Mouse (Mus musculus) MEL (cell line): ENCODE measurements around the gene Prkcb. TPM values are rescaled to one million over a fixed set of nuclear protein-coding genes. Genes with fewer than 3 reads are reported as not detected.

ENCODE experiments used
- DNase-seq: peaks from one replicate; pipeline ENCODE4 v3.0.0; 2011; ENCODE audit warnings: low read depth, low spot score
- H3K27ac ChIP-seq: 2 replicates; pipeline ENCODE4 v1.5.1; 2012; ENCODE audit warnings: low read depth, mild to moderate bottlenecking, control low read depth, low read length, moderate library complexity; ENCODE audit not compliant: control insufficient read depth
- H3K27me3 ChIP-seq, 2 experiments: fragments of 150-350 bp in 1 of 2; sonication (generic) in 1 of 2; 2 replicates each; pipeline ENCODE4 v1.6.1; 2012; ENCODE audit warnings: low read length in 2 of 2, mild to moderate bottlenecking in 2 of 2, improper control_type of control experiment in 1 of 2, moderate library complexity in 1 of 2; ENCODE audit not compliant: insufficient read depth in 2 of 2, control insufficient read depth in 1 of 2
- H3K36me3 ChIP-seq, 2 experiments: 2 replicates each; pipeline ENCODE4 v1.6.1; 2012 to 2014; ENCODE audit warnings: low read length in 2 of 2, improper control_type of control experiment in 1 of 2, inconsistent platforms in 1 of 2, mild to moderate bottlenecking in 1 of 2; ENCODE audit not compliant: insufficient read depth in 2 of 2, control insufficient read depth in 1 of 2
- H3K4me1 ChIP-seq, 2 experiments: fragments of 150-350 bp in 1 of 2; sonication (generic) in 1 of 2; 2 replicates each; pipeline ENCODE4 v1.6.1; 2012; ENCODE audit warnings: low read length in 2 of 2, improper control_type of control experiment in 1 of 2, mild to moderate bottlenecking in 1 of 2; ENCODE audit not compliant: insufficient read depth in 2 of 2, control insufficient read depth in 1 of 2
- H3K4me3 ChIP-seq, 2 experiments: fragments of 150-350 bp in 1 of 2; sonication (generic) in 1 of 2; 2 replicates each; pipeline ENCODE4 v1.5.1; 2012; ENCODE audit warnings: low read depth in 2 of 2, low read length in 2 of 2, mild to moderate bottlenecking in 2 of 2, moderate library complexity in 2 of 2, control low read depth in 1 of 2, improper control_type of control experiment in 1 of 2; ENCODE audit not compliant: control insufficient read depth in 1 of 2, insufficient read depth in 1 of 2
- H3K79me2 ChIP-seq: 2 replicates; pipeline ENCODE4 v1.6.1; 2012; ENCODE audit warnings: mild to moderate bottlenecking, low read length, moderate library complexity; ENCODE audit not compliant: control insufficient read depth, poor library complexity, insufficient read depth
- H3K9ac ChIP-seq: 2 replicates; pipeline ENCODE4 v1.6.1; 2012; ENCODE audit warnings: low read depth, mild to moderate bottlenecking, control low read depth, low read length, moderate library complexity; ENCODE audit not compliant: control insufficient read depth, poor library complexity, severe bottlenecking
- H3K9me3 ChIP-seq: fragments of 150-350 bp; sonication (generic); replicated peaks from 2 replicates; pipeline ENCODE4 v1.6.1; 2012; ENCODE audit warnings: mild to moderate bottlenecking, low read length, improper control_type of control experiment, moderate library complexity; ENCODE audit not compliant: insufficient read depth
- BHLHE40 ChIP-seq: IDR thresholded peaks from 2 replicates; pipeline ENCODE4 v1.6.1; 2012; ENCODE audit warnings: low read depth, mild to moderate bottlenecking, inconsistent platforms, low read length, improper control_type of control experiment, borderline replicate concordance
- E2F4 ChIP-seq: IDR thresholded peaks from 2 replicates; pipeline ENCODE4 v1.6.1; 2011; ENCODE audit warnings: low read depth, low read length, improper control_type of control experiment, borderline replicate concordance
- ETS1 ChIP-seq: IDR thresholded peaks from 2 replicates; pipeline ENCODE4 v1.6.1; 2012; ENCODE audit warnings: low read depth, mild to moderate bottlenecking, inconsistent platforms, low read length, improper control_type of control experiment, moderate library complexity
- GATA1 ChIP-seq: IDR thresholded peaks from 2 replicates; pipeline ENCODE4 v1.6.1; 2011; ENCODE audit warnings: low read depth, low read length, improper control_type of control experiment
- JUND ChIP-seq: IDR thresholded peaks from 2 replicates; pipeline ENCODE4 v1.6.1; 2011; ENCODE audit warnings: low read depth, mild to moderate bottlenecking, improper control_type of control experiment, low read length
- KAT2A ChIP-seq: conservative IDR thresholded peaks from 2 replicates; pipeline ENCODE4 v1.6.1; 2012; ENCODE audit warnings: low read depth, low read length, improper control_type of control experiment, inconsistent platforms
- MAFK ChIP-seq: IDR thresholded peaks from 2 replicates; pipeline ENCODE4 v1.6.1; 2011; ENCODE audit warnings: low read depth, mild to moderate bottlenecking, low read length, improper control_type of control experiment, borderline replicate concordance
- MEF2A ChIP-seq: IDR thresholded peaks from 2 replicates; pipeline ENCODE4 v1.6.1; 2014; ENCODE audit warnings: low read depth, mild to moderate bottlenecking, inconsistent platforms, low read length, improper control_type of control experiment; ENCODE audit not compliant: poor library complexity, insufficient replicate concordance, severe bottlenecking; ENCODE audit errors: extremely low read depth
- MXI1 ChIP-seq: IDR thresholded peaks from 2 replicates; pipeline ENCODE4 v1.6.1; 2011; ENCODE audit warnings: mild to moderate bottlenecking, low read depth, low read length, improper control_type of control experiment
- POLR2A ChIP-seq, 2 experiments: IDR thresholded peaks; 2 replicates each; pipeline ENCODE4 v1.6.1; 2011 to 2012; ENCODE audit warnings: low read length in 2 of 2, mild to moderate bottlenecking in 2 of 2, control low read depth in 1 of 2, improper control_type of control experiment in 1 of 2, low read depth in 1 of 2, moderate library complexity in 1 of 2; ENCODE audit not compliant: control insufficient read depth in 1 of 2, insufficient read depth in 1 of 2, poor library complexity in 1 of 2
- RAD21 ChIP-seq: IDR thresholded peaks from 2 replicates; pipeline ENCODE4 v1.6.1; 2011; ENCODE audit warnings: mild to moderate bottlenecking, low read depth, low read length, improper control_type of control experiment
- RCOR1 ChIP-seq: IDR thresholded peaks from 2 replicates; pipeline ENCODE4 v1.6.1; 2012; ENCODE audit warnings: low read depth, mild to moderate bottlenecking, inconsistent platforms, low read length, improper control_type of control experiment
- SIN3A ChIP-seq: IDR thresholded peaks from 2 replicates; pipeline ENCODE4 v1.6.1; 2012; ENCODE audit warnings: low read length, improper control_type of control experiment, inconsistent platforms
- SMC3 ChIP-seq: IDR thresholded peaks from 2 replicates; pipeline ENCODE4 v1.6.1; 2011; ENCODE audit warnings: low read depth, low read length, improper control_type of control experiment
- TAL1 ChIP-seq: IDR thresholded peaks from 2 replicates; pipeline ENCODE4 v1.6.1; 2012; ENCODE audit warnings: mild to moderate bottlenecking, inconsistent platforms, low read length, moderate library complexity, mixed read lengths
- TCF12 ChIP-seq: IDR thresholded peaks from 2 replicates; pipeline ENCODE4 v1.6.1; 2014; ENCODE audit warnings: low read depth, mild to moderate bottlenecking, inconsistent platforms, low read length, improper control_type of control experiment, moderate library complexity
- UBTF ChIP-seq: IDR thresholded peaks from 2 replicates; pipeline ENCODE4 v1.6.1; 2012; ENCODE audit warnings: low read depth, mild to moderate bottlenecking, inconsistent platforms, low read length, improper control_type of control experiment, moderate library complexity, borderline replicate concordance; ENCODE audit not compliant: insufficient read depth
- USF1 ChIP-seq: IDR thresholded peaks from 2 replicates; pipeline ENCODE4 v1.6.1; 2014; ENCODE audit warnings: low read depth, mild to moderate bottlenecking, inconsistent platforms, low read length, improper control_type of control experiment, moderate library complexity
- polyA plus RNA-seq, 2 experiments: library from polyadenylated mRNA; stranded (reverse) in 1 of 2; unstranded in 1 of 2; fragments of >175 nt in 1 of 2; fragments of >200 nt in 1 of 2; gene quantifications; 2 replicates each; pipeline versions ENCODE4 v1.2.1 to v1.2.4; 2012; ENCODE audit warnings: low replicate concordance in 2 of 2, low read depth in 1 of 2; ENCODE audit not compliant: insufficient read length in 2 of 2, insufficient read depth in 1 of 2, missing spikeins in 1 of 2
- total RNA-seq: library from RNA; depleted of rRNA; stranded (reverse); fragments of 300-350 nt; gene quantifications from 2 replicates; pipeline ENCODE4 v1.2.3, GENCODE M21; 2012

Prkcb gene
- total and polyA plus RNA-seq, 3 experiments: not detected

DNA sequence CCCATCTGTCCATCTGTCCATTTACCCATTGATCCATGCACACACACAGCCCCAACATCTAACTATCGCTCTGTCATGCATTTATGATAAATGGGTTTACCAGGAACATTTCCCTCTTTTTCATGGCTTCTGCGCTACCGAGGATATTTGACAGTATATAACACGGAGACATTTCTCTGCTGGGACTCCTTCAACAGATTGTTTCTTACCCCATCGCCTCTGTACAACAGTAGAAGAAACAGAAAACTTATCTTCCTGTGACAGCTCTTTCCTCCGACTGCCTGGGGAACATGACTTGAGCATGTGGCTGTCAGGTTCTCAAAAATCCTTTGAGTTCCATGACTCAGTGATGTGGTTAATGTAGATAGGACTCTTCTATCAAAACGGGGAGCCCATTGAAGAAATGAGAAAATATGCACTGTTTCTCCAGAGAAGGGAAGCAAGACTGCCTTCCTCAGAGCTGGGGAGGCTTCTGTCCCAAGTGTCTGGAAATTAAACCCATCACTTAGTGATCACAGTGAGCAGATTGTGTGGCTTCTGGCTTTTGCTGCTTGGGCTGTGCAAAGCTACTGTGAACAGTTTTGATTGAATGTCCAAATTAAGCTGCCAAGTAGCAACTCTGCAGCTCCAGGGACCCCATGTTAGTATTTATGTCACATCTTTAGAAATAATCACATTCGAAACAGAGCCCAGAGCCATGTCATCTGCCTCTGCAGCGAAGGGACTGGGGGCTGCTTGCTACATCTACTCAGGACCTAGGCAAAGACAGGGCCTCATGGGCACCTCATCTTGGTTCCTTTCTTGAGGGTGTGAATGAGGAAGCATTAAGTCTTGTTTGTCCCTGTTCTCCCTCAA lies 211.4 kb downstream of the Prkcb start:
- no peak for TF ChIP-seq MXI1
- TF ChIP-seq MEF2A: no peak
- no peak for TF ChIP-seq RAD21
- no peak for TF ChIP-seq ETS1
- no peak for TF ChIP-seq TAL1
- no peak for TF ChIP-seq GATA1
- TF ChIP-seq KAT2A: no peak
- no peak overlapping the region for H3K9ac ChIP-seq
- no peak overlapping the region for H3K4me3 ChIP-seq
- no peak overlapping the region for H3K27ac ChIP-seq
- no peaks in the 10 kb centered on the region for H3K4me1 ChIP-seq
- no peak for DNase-seq
- no peaks in the 10 kb centered on the region for H3K9me3 ChIP-seq
- H3K27me3 ChIP-seq: no peaks in the 10 kb centered on the region
- no peaks in the 10 kb centered on the region for H3K36me3 ChIP-seq
- no peaks in the 10 kb centered on the region for H3K79me2 ChIP-seq

DNA sequence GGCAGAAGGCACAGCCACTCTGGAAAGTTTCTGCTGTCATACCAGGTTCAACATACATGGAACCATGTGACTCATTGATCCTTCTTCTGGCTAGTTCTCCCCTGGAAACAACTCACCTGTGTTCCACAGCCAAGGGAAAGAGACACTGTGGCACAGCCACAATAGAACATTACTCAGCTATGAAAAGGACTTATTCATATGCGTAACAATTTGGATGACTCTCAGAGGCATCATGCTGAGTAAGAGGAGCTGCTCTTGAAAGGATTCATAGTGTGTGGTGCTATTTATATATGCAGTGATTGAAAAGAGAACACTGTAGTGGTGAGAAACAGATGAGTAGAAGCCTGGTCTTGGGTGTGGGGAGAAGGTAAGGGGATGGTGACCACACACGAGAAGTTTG lies 217.9 kb downstream of the Prkcb start:
- no peak overlapping the region for H3K9ac ChIP-seq
- H3K4me1 ChIP-seq: no peaks in the 10 kb centered on the region
- H3K9me3 ChIP-seq: no peaks in the 10 kb centered on the region
- no peaks in the 10 kb centered on the region for H3K36me3 ChIP-seq
- no peaks in the 10 kb centered on the region for H3K27me3 ChIP-seq
- H3K27ac ChIP-seq: no peak overlapping the region
- DNase-seq: no peak
- no peak overlapping the region for H3K4me3 ChIP-seq
- TF ChIP-seq JUND (no peak), TCF12 (no peak)
- TF ChIP-seq, all 39 proteins: peak for 0
- H3K79me2 ChIP-seq: no peaks in the 10 kb centered on the region

DNA sequence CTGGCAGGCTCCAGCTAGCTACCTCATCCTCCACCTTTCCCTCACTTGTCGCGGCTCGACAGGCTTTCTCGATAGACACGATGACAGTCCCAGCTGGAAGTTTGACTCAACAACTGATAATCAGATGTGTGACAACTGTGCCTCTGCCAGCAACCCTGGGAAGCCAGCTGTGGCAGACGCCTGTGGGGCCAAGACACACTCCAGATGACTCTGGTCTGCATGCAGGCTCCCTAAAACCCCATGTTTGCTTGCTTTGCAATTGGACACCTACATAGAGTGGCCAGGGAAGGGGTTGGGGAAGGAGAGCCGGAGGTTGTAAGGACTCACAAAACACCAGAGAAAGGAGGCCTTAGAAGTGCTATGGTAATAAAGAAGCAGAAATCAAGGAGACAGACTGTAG lies 221.4 kb downstream of the Prkcb start:
- Histone ChIP-seq H3K27ac (no peak overlapping the region), H3K9me3 (no peaks in the 10 kb centered on the region), H3K9ac (no peak overlapping the region), H3K79me2 (no peaks in the 10 kb centered on the region), H3K4me3 (no peak overlapping the region), H3K4me1 (no peaks in the 10 kb centered on the region), H3K27me3 (no peaks in the 10 kb centered on the region), H3K36me3 (no peaks in the 10 kb centered on the region)
- no peak for TF ChIP-seq USF1
- TF ChIP-seq MAFK: no peak
- TF ChIP-seq POLR2A (IDR thresholded peaks at IDR 0.05; ENCODE audit: control insufficient read depth in 1 of 2, insufficient read depth in 1 of 2, low read depth in 1 of 2, low read length in 2 of 2, poor library complexity in 1 of 2): no peak
- no peak for TF ChIP-seq UBTF
- no peak for TF ChIP-seq RAD21
- TF ChIP-seq SMC3: no peak
- TF ChIP-seq SIN3A: no peak
- TF ChIP-seq ETS1: no peak
- TF ChIP-seq E2F4: no peak
- TF ChIP-seq MXI1: no peak
- TF ChIP-seq RCOR1: no peak
- no peak for TF ChIP-seq BHLHE40
- no peak for DNase-seq
